In the genomic region with DNA sequence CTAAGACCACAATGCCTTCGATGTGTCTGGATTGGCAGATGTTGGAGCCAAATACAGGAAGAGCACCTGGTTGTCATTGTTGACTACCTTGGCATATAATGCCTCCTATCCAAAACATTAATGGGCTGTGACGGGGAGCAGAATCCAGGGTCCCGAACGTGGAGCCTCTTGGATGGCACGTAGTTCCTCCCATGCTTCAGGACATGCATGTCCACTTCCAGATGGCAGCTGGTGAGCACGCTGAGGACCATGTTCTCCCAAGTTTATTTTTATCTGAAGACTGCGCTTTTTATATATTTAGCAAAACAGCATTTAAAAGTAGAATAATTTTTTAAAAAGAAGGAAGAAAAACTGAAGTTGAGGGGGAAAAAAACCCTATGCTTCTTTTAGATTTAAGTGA, we compare ENCODE assay signal across 18 mouse cellular contexts.
A peak's percentile ranks its signal among the peaks of the same experiment; 100 is the strongest.
DNase-seq lines count a peak whose midpoint lies in the region; ATAC-seq and TF ChIP-seq lines count a peak whose summit lies in the region.
"Had no signal": no experiment of that assay in that cellular context is flagged by ENCODE, and none has a peak within 500 bp of the region (broad histone marks: within the 10 kb centered on the region; RNA-seq: fewer than 3 reads in every experiment).

No protein-coding gene starts in this region.

- no peak overlapping the region for H3K27ac ChIP-seq in kidney, embryonic 15.5 days
- H3K27ac ChIP-seq in left cerebral cortex, adult 2 months = peak overlapping the region; percentile 28; the same call in 1 of the 2 replicates
- no peak overlapping the region for H3K27ac ChIP-seq in heart, embryonic 12.5 days (ENCODE audit: poor library complexity, severe bottlenecking)
- H3K27ac ChIP-seq: embryonic facial prominence, embryonic 10.5 days; embryonic facial prominence, embryonic 12.5 days; forebrain, embryonic 13.5 days; forebrain, embryonic 15.5 days had no signal

- no peak for TF ChIP-seq CTCF in left cerebral cortex, adult 2 months (IDR thresholded peaks at IDR 0.05)

- H3K4me3 ChIP-seq in kidney, embryonic 15.5 days (replicated peaks) = no peak overlapping the region
- H3K4me3 ChIP-seq in left cerebral cortex, adult 2 months = no peak overlapping the region
- H3K4me3 ChIP-seq in heart, embryonic 12.5 days = no peak overlapping the region
- H3K4me3 ChIP-seq: embryonic facial prominence, embryonic 10.5 days; embryonic facial prominence, embryonic 12.5 days; forebrain, embryonic 13.5 days; forebrain, embryonic 15.5 days had no signal

- no peak overlapping the region for H3K9ac ChIP-seq in kidney, embryonic 15.5 days
- H3K9ac ChIP-seq in heart, embryonic 12.5 days = no peak overlapping the region
- H3K9ac ChIP-seq: embryonic facial prominence, embryonic 12.5 days; forebrain, embryonic 13.5 days; forebrain, embryonic 15.5 days had no signal

- H3K4me2 ChIP-seq in kidney, embryonic 15.5 days = no peak overlapping the region
- H3K4me2 ChIP-seq in heart, embryonic 12.5 days = no peak overlapping the region
- H3K4me2 ChIP-seq: embryonic facial prominence, embryonic 12.5 days; forebrain, embryonic 13.5 days; forebrain, embryonic 15.5 days had no signal

- no peaks in the 10 kb centered on the region for H3K4me1 ChIP-seq in kidney, embryonic 15.5 days
- 0 out of 2 replicates have a peak, but pooled peaks cover 3% of the 10 kb centered on the region for H3K4me1 ChIP-seq in heart, embryonic 12.5 days (replicated peaks)
- H3K4me1 ChIP-seq: embryonic facial prominence, embryonic 12.5 days had no signal

- no peak for DNase-seq in kidney, postnatal 36 days
- DNase-seq in left cerebral cortex, adult 2 months (ENCODE audit: extremely low spot score in 1 of 2, low spot score in 2 of 2) = no peak
- DNase-seq in left cerebral cortex, adult 9 months (ENCODE audit: low spot score in 2 of 2) = no peak
- peak; percentile 61 for DNase-seq in brain, adult 2 months (ENCODE audit: low read depth, low spot score)
- DNase-seq: adrenal gland, adult 2 months; adrenal gland, postnatal 10 days; adrenal gland, postnatal 25 days; cerebellum, adult 11-12 months; cerebellum, adult 2 months; cerebellum, adult 9-10 months; cerebellum, postnatal 10 days; cerebellum, postnatal 25 days had no signal

- H3K36me3 ChIP-seq in kidney, embryonic 15.5 days = no peaks in the 10 kb centered on the region
- H3K36me3 ChIP-seq in heart, embryonic 12.5 days = no peaks in the 10 kb centered on the region
- H3K36me3 ChIP-seq: embryonic facial prominence, embryonic 10.5 days; embryonic facial prominence, embryonic 12.5 days; forebrain, embryonic 15.5 days had no signal

- intact Hi-C loops in left cerebral cortex, adult 2 months (cut with DNase I) = no loop called here

- no peaks in the 10 kb centered on the region for H3K9me3 ChIP-seq in kidney, embryonic 15.5 days (replicated peaks)
- H3K9me3 ChIP-seq in heart, embryonic 12.5 days (replicated peaks) = no peaks in the 10 kb centered on the region
- H3K9me3 ChIP-seq: embryonic facial prominence, embryonic 10.5 days; embryonic facial prominence, embryonic 12.5 days; forebrain, embryonic 13.5 days; forebrain, embryonic 15.5 days had no signal

- 0 out of 2 replicates have a peak, but pooled peaks have one; percentile 51 for ATAC-seq in kidney, embryonic 15.5 days (replicated peaks; ENCODE audit: low FRiP score)
- no peak for ATAC-seq in heart, embryonic 12.5 days (ENCODE audit: insufficient number of reproducible peaks, low FRiP score)
- ATAC-seq: forebrain, embryonic 13.5 days; forebrain, embryonic 15.5 days had no signal

- 68% methylated on average over 7 of the region's 7 CpGs for WGBS in kidney, embryonic 15.5 days
- WGBS in heart, embryonic 12.5 days = 87% methylated on average over 7 of the region's 7 CpGs

- H3K27me3 ChIP-seq in kidney, embryonic 15.5 days = no peaks in the 10 kb centered on the region
- H3K27me3 ChIP-seq in heart, embryonic 12.5 days (replicated peaks) = no peaks in the 10 kb centered on the region
- H3K27me3 ChIP-seq: embryonic facial prominence, embryonic 12.5 days; forebrain, embryonic 13.5 days; forebrain, embryonic 15.5 days had no signal
